Mouse (Mus musculus) heart, embryonic 10.5 days (tissue): ENCODE measurements at regions not wholly inside any gene's neighbourhood (a gene's known extent, or its start where the extent isn't known, plus 50 kb on each side); places are given as distances from the start of the nearest gene placed in this dataset.
A peak's percentile ranks its signal among the peaks of the same experiment; 100 is the strongest.
"Not testable (repeated sequence)": the region's sequence is repeated elsewhere in the genome, so short reads cannot be mapped to it uniquely, and the experiment has no call there.

Source experiments
- DNase-seq: peaks from one replicate; pipeline ENCODE4 v3.0.0-alpha.2; 2017; ENCODE audit warnings: low spot score
- H3K27ac ChIP-seq: fragments of 300-500 bp; sonication (generic); 2 replicates; pipeline ENCODE4 v1.5.1; 2016; ENCODE audit warnings: mild to moderate bottlenecking
- H3K27me3 ChIP-seq: fragments of 300-500 bp; sonication (generic); 2 replicates; pipeline ENCODE4 v1.6.1; 2016; ENCODE audit warnings: mild to moderate bottlenecking; ENCODE audit not compliant: poor library complexity, insufficient read depth, severe bottlenecking
- H3K36me3 ChIP-seq: fragments of 300-500 bp; sonication (generic); 2 replicates; pipeline ENCODE4 v1.6.1; 2016; ENCODE audit warnings: mild to moderate bottlenecking, moderate library complexity
- H3K4me1 ChIP-seq: fragments of 300-500 bp; sonication (generic); 2 replicates; pipeline ENCODE4 v1.6.1; 2016; ENCODE audit warnings: mild to moderate bottlenecking
- H3K4me3 ChIP-seq: fragments of 300-500 bp; sonication (generic); 2 replicates; pipeline ENCODE4 v1.5.1; 2016; ENCODE audit warnings: mild to moderate bottlenecking, moderate library complexity
- H3K9me3 ChIP-seq: fragments of 300-500 bp; sonication (generic); 2 replicates; pipeline ENCODE4 v1.6.1; 2016; ENCODE audit warnings: mild to moderate bottlenecking, moderate library complexity
- WGBS: fragments of 180-500 bp; shearing (Covaris S2); methylation state at CpG from one replicate; pipeline ENCODE4 v1.1.7; 2016; 5-methylcytosine and 5-hydroxymethylcytosine counted together

GRCm38 (mm10) chr3:53792541-53792940 lies 52.3 kb upstream of the Gm10985 start:
- no peak for DNase-seq
- Histone ChIP-seq H3K36me3 (no peaks in the 10 kb centered on the region), H3K4me1 (no peaks in the 10 kb centered on the region), H3K27ac (no peak overlapping the region), H3K27me3 (no peaks in the 10 kb centered on the region), H3K9me3 (no peaks in the 10 kb centered on the region), H3K4me3 (no peak overlapping the region)
- 95% methylated on average over 1 of the region's 1 CpGs for WGBS

GRCm38 (mm10) chr3:53789706-53790105 lies 55.2 kb upstream of the Gm10985 start:
- Histone ChIP-seq H3K4me3 (no peak overlapping the region), H3K9me3 (no peaks in the 10 kb centered on the region), H3K4me1 (no peaks in the 10 kb centered on the region), H3K27me3 (no peaks in the 10 kb centered on the region), H3K27ac (no peak overlapping the region), H3K36me3 (no peaks in the 10 kb centered on the region)
- DNase-seq, result no peak

DNA sequence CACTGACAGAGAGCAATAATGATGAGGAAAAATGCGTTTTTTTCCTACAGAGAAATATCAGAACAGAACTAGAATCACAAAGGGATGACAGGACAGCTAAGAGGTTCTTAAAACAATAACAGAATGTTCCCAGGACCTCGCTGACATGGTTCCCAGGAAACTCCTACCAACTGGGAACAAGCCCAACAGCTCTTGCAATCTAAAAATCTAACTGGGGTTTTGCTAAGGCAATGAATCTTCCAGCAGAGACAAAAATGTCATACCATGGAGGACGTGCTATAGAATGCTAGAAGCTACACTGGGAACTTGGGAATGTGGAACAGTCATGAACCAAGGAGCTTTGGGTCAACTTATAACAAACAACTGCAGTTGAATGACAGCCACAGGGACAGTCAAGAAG lies 59.7 kb upstream of the Gm10985 start:
- Histone ChIP-seq H3K36me3 (no peaks in the 10 kb centered on the region), H3K4me1 (no peaks in the 10 kb centered on the region), H3K27me3 (no peaks in the 10 kb centered on the region), H3K4me3 (no peak overlapping the region), H3K27ac (no peak overlapping the region), H3K9me3 (no peaks in the 10 kb centered on the region)
- 65% methylated on average over 3 of the region's 3 CpGs for WGBS
- DNase-seq, result no peak

- H3K27ac ChIP-seq, result no peak overlapping the region
- no peak overlapping the region for H3K4me3 ChIP-seq
- 86% methylated on average over 5 of the region's 5 CpGs for WGBS
- no peaks in the 10 kb centered on the region for H3K36me3 ChIP-seq
- no peaks in the 10 kb centered on the region for H3K27me3 ChIP-seq
- no peaks in the 10 kb centered on the region for H3K4me1 ChIP-seq
- DNase-seq, result no peak
- no peaks in the 10 kb centered on the region for H3K9me3 ChIP-seq
Measured at GRCm38 (mm10) chr3:53776668-53777067, 68.2 kb upstream of the Gm10985 start.

DNA sequence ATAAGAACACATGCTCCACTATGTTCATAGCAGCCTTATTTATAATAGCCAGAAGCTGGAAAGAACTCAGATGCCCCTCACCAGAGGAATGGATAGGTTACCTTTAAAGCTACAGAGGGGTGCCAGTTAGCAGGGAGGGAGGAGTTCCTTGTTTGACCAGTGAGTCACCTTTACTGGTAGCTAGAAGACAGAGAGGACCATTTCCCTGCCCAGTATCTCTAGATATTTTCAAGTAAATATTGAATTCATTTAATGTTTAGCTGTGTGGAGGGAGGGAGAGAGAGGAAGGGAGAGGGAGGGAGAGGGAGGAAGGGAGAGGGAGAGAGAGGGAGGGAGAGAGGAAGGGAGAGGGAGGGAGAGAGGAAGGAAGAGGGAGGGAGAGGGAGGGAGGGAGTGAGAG lies 77.3 kb upstream of the Gm10985 start:
- DNase-seq, result no peak
- Histone ChIP-seq H3K4me1 (no peaks in the 10 kb centered on the region), H3K36me3 (no peaks in the 10 kb centered on the region), H3K4me3 (no peak overlapping the region), H3K27me3 (no peaks in the 10 kb centered on the region), H3K9me3 (no peaks in the 10 kb centered on the region), H3K27ac (no peak overlapping the region)

- no peaks in the 10 kb centered on the region for H3K36me3 ChIP-seq
- WGBS, result 78% methylated on average over 2 of the region's 2 CpGs
- no peak overlapping the region for H3K4me3 ChIP-seq
- H3K27ac ChIP-seq, result no peak overlapping the region
- DNase-seq, result no peak
- H3K9me3 ChIP-seq, result no peaks in the 10 kb centered on the region
- H3K4me1 ChIP-seq, result no peaks in the 10 kb centered on the region; the same call in 1 of the 2 replicates
- H3K27me3 ChIP-seq, result no peaks in the 10 kb centered on the region
Measured at GRCm38 (mm10) chr3:53763981-53764380, 80.9 kb upstream of the Gm10985 start.

DNA sequence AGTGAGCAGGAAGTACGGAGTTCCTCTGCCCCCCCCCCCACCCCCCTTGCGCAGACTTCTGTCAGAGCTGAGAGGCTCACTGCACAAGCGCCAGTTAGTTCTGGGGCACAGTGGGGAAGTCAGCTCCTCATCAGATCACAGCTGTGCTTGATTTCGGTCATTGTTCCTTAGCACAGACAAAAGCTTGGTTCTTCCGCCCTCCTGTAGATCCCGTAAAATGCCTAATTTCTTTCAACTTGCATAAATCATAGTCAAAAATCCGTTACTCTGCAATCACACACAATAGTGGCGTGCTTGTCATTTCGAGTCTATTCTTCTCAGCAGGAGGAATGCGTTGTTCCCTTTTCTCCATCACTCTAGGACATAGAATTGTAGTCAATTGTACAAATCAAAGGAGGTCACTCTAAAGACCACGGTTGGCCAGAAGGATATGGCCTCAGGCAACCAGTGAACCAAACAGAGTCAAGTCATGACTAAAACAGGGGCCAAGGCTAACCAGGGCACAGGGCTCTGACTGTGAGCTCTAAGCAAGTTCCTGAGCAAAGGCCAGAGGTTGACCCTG lies 83.3 kb upstream of the Gm10985 start:
- WGBS, result 75% methylated on average over 11 of the region's 11 CpGs

GRCm38 (mm10) chr3:53756115-53756853 lies 88.6 kb upstream of the Gm10985 start:
- no peaks in the 10 kb centered on the region for H3K9me3 ChIP-seq
- no peaks in the 10 kb centered on the region for H3K27me3 ChIP-seq
- no peak for DNase-seq
- no peak overlapping the region for H3K4me3 ChIP-seq
- no peak overlapping the region for H3K27ac ChIP-seq
- 47% methylated on average over 10 of the region's 10 CpGs for WGBS
- no peaks in the 10 kb centered on the region; the same call in 1 of the 2 replicates for H3K4me1 ChIP-seq
- H3K36me3 ChIP-seq, result no peaks in the 10 kb centered on the region

More for the DNA sequence above, 83.3 kb upstream of the Gm10985 start:
- no peaks in the 10 kb centered on the region for H3K36me3 ChIP-seq
- no peaks in the 10 kb centered on the region for H3K9me3 ChIP-seq
- no peaks in the 10 kb centered on the region for H3K27me3 ChIP-seq
- H3K4me3 ChIP-seq, result no peak overlapping the region
- H3K27ac ChIP-seq, result no peak overlapping the region
- H3K4me1 ChIP-seq, result no peaks in the 10 kb centered on the region; the same call in 1 of the 2 replicates
- DNase-seq, result no peak

DNA sequence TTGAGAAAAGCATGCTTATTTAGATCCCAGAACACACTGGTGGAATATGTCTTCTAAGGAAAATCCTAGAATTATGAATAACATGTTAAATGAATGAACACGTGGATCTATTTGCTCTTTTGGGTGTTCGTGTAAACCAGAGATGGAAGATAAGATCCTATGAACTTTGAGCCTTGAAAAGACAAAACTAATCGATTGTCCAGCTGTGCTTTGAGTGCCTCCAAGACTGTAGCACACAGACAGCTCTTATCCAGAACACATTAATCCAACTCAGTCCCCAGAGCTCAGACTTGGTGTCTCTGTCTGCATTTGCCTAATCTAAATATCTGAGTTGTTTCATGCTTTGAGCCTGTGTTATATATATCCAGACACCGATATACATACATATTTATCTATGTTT lies 80.0 kb upstream of the Frem2 start:
- no peaks in the 10 kb centered on the region for H3K9me3 ChIP-seq
- 51% methylated on average over 4 of the region's 4 CpGs for WGBS
- H3K4me1 ChIP-seq, result peaks cover 5% of the 10 kb centered on the region; the same call in 1 of the 2 replicates
- no peak for DNase-seq
- H3K27ac ChIP-seq, result no peak overlapping the region
- no peak overlapping the region for H3K4me3 ChIP-seq
- no peaks in the 10 kb centered on the region for H3K27me3 ChIP-seq
- no peaks in the 10 kb centered on the region for H3K36me3 ChIP-seq

DNA sequence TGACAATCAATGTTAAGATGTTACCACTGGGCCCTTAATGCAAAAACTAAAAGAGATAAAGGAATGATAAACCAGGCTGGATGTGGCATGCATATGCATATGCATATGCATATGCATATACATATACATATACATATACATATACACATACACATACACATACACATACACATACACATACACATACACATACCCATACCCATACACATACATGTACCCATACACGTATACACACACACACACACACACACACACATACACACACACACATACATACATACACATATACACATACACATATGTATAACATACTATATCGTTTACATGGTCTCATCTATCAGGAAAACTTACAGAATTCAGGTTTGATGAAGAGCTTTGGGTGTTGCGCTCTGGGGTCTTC lies 78.5 kb upstream of the Frem2 start:
- not testable (repeated sequence) for H3K4me1 ChIP-seq, H3K4me3 ChIP-seq, H3K27me3 ChIP-seq, H3K9me3 ChIP-seq, H3K36me3 ChIP-seq, H3K27ac ChIP-seq, DNase-seq
- 81% methylated on average over 3 of the region's 3 CpGs for WGBS

GRCm38 (mm10) chr3:53735147-53735546 lies 78.0 kb upstream of the Frem2 start:
- 27% methylated on average over 5 of the region's 5 CpGs for WGBS
- H3K9me3 ChIP-seq, result no peaks in the 10 kb centered on the region
- no peaks in the 10 kb centered on the region for H3K36me3 ChIP-seq
- H3K27me3 ChIP-seq, result no peaks in the 10 kb centered on the region
- H3K4me3 ChIP-seq, result no peak overlapping the region
- no peak for DNase-seq
- H3K27ac ChIP-seq, result no peak overlapping the region
- H3K4me1 ChIP-seq, result peaks cover 12% of the 10 kb centered on the region

GRCm38 (mm10) chr3:53730440-53730839 lies 73.3 kb upstream of the Frem2 start:
- 5% methylated on average over 7 of the region's 7 CpGs for WGBS
- DNase-seq, result no peak
- Histone ChIP-seq H3K27ac (peak overlapping the region; percentile 79), H3K36me3 (no peaks in the 10 kb centered on the region), H3K4me1 (peaks cover 10% of the 10 kb centered on the region), H3K9me3 (no peaks in the 10 kb centered on the region), H3K27me3 (no peaks in the 10 kb centered on the region), H3K4me3 (peak overlapping the region; percentile 39)

DNA sequence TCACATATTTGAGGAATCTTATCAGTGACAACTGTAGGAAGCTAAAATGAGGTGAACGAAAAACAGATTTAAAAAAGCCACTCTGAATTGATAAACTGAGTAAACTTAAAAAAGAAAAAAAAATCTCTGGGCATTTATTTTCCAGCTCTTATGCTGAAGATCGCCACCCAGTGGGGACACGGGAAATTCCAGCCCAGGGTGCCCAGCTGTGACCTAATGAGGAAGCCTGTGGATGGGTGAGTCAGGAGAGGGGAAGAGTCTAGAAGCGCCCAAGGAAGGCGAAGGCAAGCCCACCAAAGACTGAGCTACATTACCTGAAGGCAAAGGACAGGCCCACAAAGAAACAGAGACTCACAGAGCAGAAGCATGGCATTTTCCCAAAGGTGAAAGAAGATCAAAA lies 72.7 kb upstream of the Frem2 start:
- peak; percentile 86 for DNase-seq
- Histone ChIP-seq H3K36me3 (no peaks in the 10 kb centered on the region), H3K9me3 (no peaks in the 10 kb centered on the region), H3K4me1 (peaks cover 10% of the 10 kb centered on the region), H3K27ac (peak overlapping the region; percentile 79), H3K27me3 (no peaks in the 10 kb centered on the region), H3K4me3 (peak overlapping the region; percentile 39)
- WGBS, result 19% methylated on average over 5 of the region's 5 CpGs

GRCm38 (mm10) chr3:53729131-53729530 lies 72.0 kb upstream of the Frem2 start:
- Histone ChIP-seq H3K36me3 (no peaks in the 10 kb centered on the region), H3K27ac (no peak overlapping the region), H3K9me3 (no peaks in the 10 kb centered on the region), H3K4me1 (peaks cover 10% of the 10 kb centered on the region), H3K27me3 (no peaks in the 10 kb centered on the region), H3K4me3 (no peak overlapping the region)
- no peak for DNase-seq
- 93% methylated on average over 10 of the region's 10 CpGs for WGBS
